Mouse (Mus musculus) small intestine, adult 2 months (tissue): ENCODE results near the gene Hcst. TPM values are rescaled to one million over a fixed set of nuclear protein-coding genes. Genes with fewer than 3 reads are reported as not detected.
A peak's percentile ranks its signal among the peaks of the same experiment; 100 is the strongest.

Experiments
- H3K27ac ChIP-seq: fragments of 200-500 bp; 2 replicates; pipeline ENCODE4 v1.5.1; 2012; ENCODE audit warnings: low read depth, low read length, control low read depth, inconsistent platforms; ENCODE audit not compliant: insufficient read depth
- H3K27me3 ChIP-seq: fragments of 200-500 bp; 2 replicates; pipeline ENCODE4 v1.6.1; 2012; ENCODE audit warnings: mild to moderate bottlenecking, moderate library complexity, low read length, inconsistent platforms; ENCODE audit not compliant: control insufficient read depth, insufficient read depth
- H3K36me3 ChIP-seq: fragments of 200-500 bp; 2 replicates; pipeline ENCODE4 v1.6.1; 2012; ENCODE audit warnings: mild to moderate bottlenecking, low read length, control low read depth, inconsistent platforms; ENCODE audit not compliant: control insufficient read depth, insufficient read depth
- H3K4me1 ChIP-seq: fragments of 200-500 bp; 2 replicates; pipeline ENCODE4 v1.6.1; 2012; ENCODE audit warnings: low read length, inconsistent platforms, mixed read lengths; ENCODE audit not compliant: control insufficient read depth, insufficient read depth, insufficient read length
- H3K4me3 ChIP-seq: fragments of 200-500 bp; 2 replicates; pipeline ENCODE4 v1.5.1; 2012; ENCODE audit warnings: low read depth, mild to moderate bottlenecking, control low read depth, inconsistent platforms, low read length, moderate library complexity
- CTCF ChIP-seq: fragments of 200-500 bp; IDR thresholded peaks from 2 replicates; pipeline ENCODE4 v1.5.1; 2012; ENCODE audit warnings: low read depth, mild to moderate bottlenecking, control low read depth, inconsistent platforms, low read length, moderate library complexity, mixed read lengths; ENCODE audit not compliant: insufficient replicate concordance, insufficient read length; ENCODE audit errors: extremely low read depth
- POLR2A ChIP-seq: fragments of 200-500 bp; IDR thresholded peaks from 2 replicates; pipeline ENCODE4 v1.6.1; 2012; ENCODE audit warnings: low read depth, mild to moderate bottlenecking, control low read depth, inconsistent platforms, low read length, moderate library complexity
- WGBS: fragments of 180-500 bp; shearing (Covaris S2); methylation state at CpG from one replicate; pipeline ENCODE4 v1.1.7; 2018; 5-methylcytosine and 5-hydroxymethylcytosine counted together
- polyA plus RNA-seq: library from polyadenylated mRNA; depleted of rRNA; stranded (reverse); fragments of >200 nt; gene quantifications from 2 replicates; pipeline ENCODE4 v1.2.3, GENCODE M21; 2012; rRNA removed

Gene Hcst
- 33.7 and 56.1 TPM in 2 replicates for polyA plus RNA-seq

DNA sequence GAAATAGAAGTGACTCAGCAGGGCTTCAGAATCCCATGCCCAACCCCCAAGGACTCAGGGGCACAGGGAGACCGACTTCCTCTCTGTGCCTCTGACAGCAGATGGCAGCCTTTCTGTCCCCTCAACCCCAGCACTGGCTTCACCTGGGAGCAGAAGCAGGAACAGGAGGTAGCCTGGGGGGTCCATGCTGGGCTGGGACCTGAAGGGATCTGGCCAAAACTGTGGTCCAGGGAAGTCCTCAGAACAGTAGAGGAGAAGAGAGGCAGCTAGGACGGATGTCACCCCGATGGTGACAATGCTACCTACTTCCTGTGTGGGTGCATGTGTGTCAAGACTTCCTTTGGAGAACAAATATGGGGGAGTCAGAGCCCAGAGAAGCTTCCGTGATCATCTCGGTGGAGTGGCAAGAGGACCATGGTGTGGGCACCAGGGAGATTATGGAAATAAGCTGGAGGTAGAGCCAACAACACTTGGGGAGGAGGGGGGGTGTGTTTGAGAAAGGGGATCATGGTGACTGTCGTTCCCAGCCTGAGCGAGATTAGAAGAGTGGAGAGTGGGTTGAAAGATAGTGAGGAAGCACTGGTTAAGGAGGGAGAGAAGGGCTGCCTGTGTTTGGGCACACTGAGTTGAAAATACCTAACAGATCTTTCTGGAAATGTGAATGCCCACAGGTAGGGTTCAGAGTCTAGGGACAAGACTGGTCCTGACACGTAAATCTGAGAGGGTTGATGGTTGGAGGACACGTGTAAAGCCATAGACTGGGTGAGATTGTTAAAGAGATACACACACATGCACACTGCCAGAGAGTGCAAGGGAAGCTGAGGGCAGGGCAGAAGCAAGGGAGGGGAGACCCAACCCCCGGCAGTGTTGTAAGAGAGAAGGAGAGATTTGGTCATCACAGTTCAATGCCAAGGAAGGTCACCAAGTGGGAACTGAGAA is at the start of gene Hcst:
Gene Hcst, minus strand, starts transcription at position 294 of the 939 bp plus-strand sequence.
- H3K36me3 ChIP-seq = peaks cover 9% of the 10 kb centered on the region
- peak within 1 kb of the TSS; percentile 84 for H3K27ac ChIP-seq
- no peak for TF ChIP-seq CTCF
- TF ChIP-seq POLR2A = no peak
- WGBS = 60% methylated on average over 10 of the region's 10 CpGs
- peaks cover 6% of the 10 kb centered on the region; the same call in 1 of the 2 replicates for H3K4me1 ChIP-seq
- H3K4me3 ChIP-seq = peak within 1 kb of the TSS; percentile 51
- no peaks in the 10 kb centered on the region for H3K27me3 ChIP-seq

GRCm38 (mm10) chr7:30464816-30465300 is 45.2 kb upstream of the Hcst start:
- H3K27me3 ChIP-seq = peaks cover 39% of the 10 kb centered on the region

GRCm38 (mm10) chr7:30463996-30464395 is 44.3 kb upstream of the Hcst start:
- Histone ChIP-seq H3K36me3 (no peaks in the 10 kb centered on the region), H3K4me3 (no peak overlapping the region), H3K27me3 (peaks cover 46% of the 10 kb centered on the region), H3K4me1 (no peaks in the 10 kb centered on the region), H3K27ac (no peak overlapping the region)
- 22% methylated on average over 4 of the region's 4 CpGs for WGBS
- TF ChIP-seq POLR2A (no peak), CTCF (no peak)

More at GRCm38 (mm10) chr7:30464816-30465300, 45.2 kb upstream of the Hcst start:
- Histone ChIP-seq H3K27ac (no peak overlapping the region), H3K36me3 (no peaks in the 10 kb centered on the region), H3K4me1 (no peaks in the 10 kb centered on the region), H3K4me3 (no peak overlapping the region)
- 21% methylated on average over 6 of the region's 6 CpGs for WGBS
- no peak for TF ChIP-seq CTCF
- no peak for TF ChIP-seq POLR2A

DNA sequence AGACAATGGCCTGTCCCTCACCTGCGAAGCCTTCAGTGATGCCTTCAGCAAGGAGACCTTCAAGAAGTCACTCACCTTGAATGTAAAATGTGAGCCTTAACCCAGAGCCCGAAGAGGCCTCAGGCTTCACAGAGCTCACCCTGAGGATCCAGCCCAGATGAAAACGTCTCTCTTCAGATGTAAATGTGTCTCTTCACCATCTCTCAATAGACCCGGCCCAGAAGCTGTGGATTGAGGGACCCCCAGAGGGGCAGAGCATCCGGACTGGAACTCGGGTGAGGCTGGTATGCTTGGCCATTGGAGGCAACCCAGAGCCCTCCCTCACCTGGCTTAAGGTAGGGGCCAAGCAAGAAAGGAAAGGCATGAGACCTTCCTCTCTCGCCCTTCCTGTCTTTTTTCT is 43.9 kb upstream of the Hcst start:
- no peak overlapping the region for H3K27ac ChIP-seq
- TF ChIP-seq POLR2A = no peak
- no peak for TF ChIP-seq CTCF
- no peaks in the 10 kb centered on the region for H3K36me3 ChIP-seq
- no peaks in the 10 kb centered on the region for H3K4me1 ChIP-seq
- 47% methylated on average over 7 of the region's 7 CpGs for WGBS
- H3K4me3 ChIP-seq = no peak overlapping the region
- peaks cover 46% of the 10 kb centered on the region for H3K27me3 ChIP-seq

DNA sequence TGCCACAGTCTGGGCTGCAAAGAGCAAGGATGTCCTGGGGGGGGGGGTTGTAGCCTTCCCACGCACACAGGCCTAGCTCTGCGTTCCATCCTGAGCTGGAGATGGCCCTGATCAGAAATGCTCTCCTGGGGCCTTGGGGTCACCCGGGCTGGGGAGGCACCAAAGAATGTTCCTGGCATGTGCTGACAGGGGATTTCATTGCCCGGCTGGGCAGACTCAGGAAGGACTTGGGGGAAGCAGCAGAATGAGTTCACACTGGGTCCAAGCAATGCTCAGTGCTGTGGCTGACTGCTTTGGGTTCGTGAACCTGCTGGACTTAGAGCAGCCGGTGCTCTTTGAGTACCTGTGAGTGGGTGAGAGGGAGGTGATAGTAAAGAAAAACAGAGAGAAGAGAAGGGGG is 39.8 kb upstream of the Hcst start:
- Histone ChIP-seq H3K27ac (no peak overlapping the region), H3K27me3 (peaks cover 44% of the 10 kb centered on the region), H3K4me1 (no peaks in the 10 kb centered on the region), H3K4me3 (no peak overlapping the region), H3K36me3 (no peaks in the 10 kb centered on the region)
- WGBS = 40% methylated on average over 6 of the region's 6 CpGs
- TF ChIP-seq CTCF (no peak), POLR2A (no peak)

- Histone ChIP-seq H3K27ac (no peak within 1 kb of the TSS), H3K4me1 (peaks cover 13% of the 10 kb centered on the region), H3K27me3 (peaks cover 47% of the 10 kb centered on the region), H3K4me3 (no peak within 1 kb of the TSS), H3K36me3 (no peaks in the 10 kb centered on the region)
- WGBS = 5% methylated on average over 16 of the region's 16 CpGs
- TF ChIP-seq POLR2A (no peak), CTCF (no peak)
Observed at GRCm38 (mm10) chr7:30457629-30458330, 38.1 kb upstream of the Hcst start, which contains the start of the genes Kirrel2 and Nphs1. Kirrel2 (minus strand) TSS chr7:30457690. Nphs1 (plus strand) TSS chr7:30458315.

DNA sequence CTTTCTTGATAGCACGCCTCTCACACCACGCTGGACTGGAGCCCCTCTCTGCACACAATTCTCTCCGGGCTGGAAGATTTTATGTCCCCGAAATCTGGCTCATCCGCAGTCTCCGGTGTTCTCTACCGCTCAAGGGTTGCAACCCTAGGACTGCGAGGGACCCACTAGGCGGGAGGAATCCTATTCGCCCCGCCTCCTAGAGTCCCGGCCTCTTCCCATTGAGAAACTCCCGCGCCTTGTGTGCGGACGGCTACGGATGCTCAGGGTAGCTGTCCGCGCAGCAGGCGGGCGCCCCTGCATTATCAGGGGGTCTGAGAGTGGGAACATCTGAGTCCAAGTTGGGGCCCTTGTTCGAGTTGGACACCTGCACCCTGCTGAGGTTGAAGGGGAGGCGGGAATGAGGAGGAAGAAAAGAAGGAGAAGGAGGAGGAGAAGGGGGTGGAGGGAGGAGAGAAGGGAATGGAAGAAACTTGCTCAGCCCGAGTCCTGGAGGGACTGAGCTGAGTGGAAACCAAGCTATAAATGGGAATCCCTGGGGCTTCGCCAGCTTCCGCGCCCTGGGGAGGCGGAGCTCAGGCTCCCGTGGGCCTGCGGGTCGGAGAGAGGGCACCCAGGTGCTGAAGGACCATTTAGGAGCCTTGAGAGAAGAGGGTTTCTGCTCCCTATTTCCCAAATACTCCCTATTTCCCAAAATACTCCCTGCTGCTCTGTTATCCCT is 37.4 kb upstream of the Hcst start:
- H3K4me3 ChIP-seq = no peak overlapping the region
- TF ChIP-seq POLR2A = no peak
- TF ChIP-seq CTCF = no peak
- 4% methylated on average over 31 of the region's 31 CpGs for WGBS

More for the DNA sequence above, 37.4 kb upstream of the Hcst start:
- no peaks in the 10 kb centered on the region for H3K36me3 ChIP-seq
- H3K27ac ChIP-seq = no peak overlapping the region
- peaks cover 47% of the 10 kb centered on the region for H3K27me3 ChIP-seq
- peaks cover 13% of the 10 kb centered on the region for H3K4me1 ChIP-seq
